Mouse (Mus musculus): ENCODE measurements at regions not wholly inside any gene's neighbourhood (a gene's known extent, or its start where the extent isn't known, plus 50 kb on each side); places are given as distances from the start of the nearest gene placed in this dataset.

GRCm38 (mm10) chr15:41330085-41330484 lies 1195.9 kb downstream of the 9330182O14Rik start:
- TF ChIP-seq CTCF (IDR thresholded peaks at IDR 0.05; ENCODE audit: low read depth, low read length) (peak; percentile 52), POLR2A (IDR thresholded peaks at IDR 0.05; ENCODE audit: insufficient read depth, low read length) (no peak)

Measured in ES-Bruce4 (cell line).